In genomic region chr12:107950667-107951179, GRCm38 (mm10) we compare ENCODE assay signal across 11 mouse cellular contexts. TPM values are rescaled to one million over a fixed set of nuclear protein-coding genes. Genes with fewer than 3 reads are reported as not detected.
DNase-seq lines count a peak whose midpoint lies in the region; ATAC-seq lines count a peak whose summit lies in the region.
"Had no signal": no experiment of that assay in that cellular context is flagged by ENCODE, and none has a peak within 500 bp of the region (broad histone marks: within the 10 kb centered on the region; RNA-seq: fewer than 3 reads in every experiment).

No protein-coding gene starts in this region.

- peaks cover 6 to 8% of the 10 kb centered on the region in 2 experiments for H3K4me1 ChIP-seq in heart, embryonic 14.5 days (ENCODE audit: control insufficient read depth in 2 of 2, insufficient read depth in 2 of 2, low read length in 2 of 2)
- peaks cover 22% of the 10 kb centered on the region for H3K4me1 ChIP-seq in heart, embryonic 10.5 days
- peaks cover 84% of the 10 kb centered on the region for H3K4me1 ChIP-seq in embryonic facial prominence, embryonic 13.5 days
- H3K4me1 ChIP-seq in limb, embryonic 12.5 days (replicated peaks) = peaks cover 73% of the 10 kb centered on the region

- H3K27ac ChIP-seq in heart, embryonic 14.5 days (replicated peaks in 1 of 2; ENCODE audit: control insufficient read depth in 1 of 2, insufficient read depth in 1 of 2, low read depth in 2 of 2, low read length in 2 of 2) = no peak overlapping the region
- H3K27ac ChIP-seq in heart, embryonic 10.5 days = no peak overlapping the region
- H3K27ac ChIP-seq in embryonic facial prominence, embryonic 13.5 days = peak overlapping the region; percentile 90
- 0 out of 2 replicates have a peak overlapping the region, but pooled peaks have one; percentile 4 for H3K27ac ChIP-seq in limb, embryonic 12.5 days
- H3K27ac ChIP-seq: lung, embryonic 15.5 days had no signal

- ATAC-seq in heart, embryonic 14.5 days (ENCODE audit: insufficient number of reproducible peaks, insufficient read depth, low FRiP score, low read depth) = no peak
- no peak for ATAC-seq in embryonic facial prominence, embryonic 13.5 days (ENCODE audit: insufficient number of reproducible peaks, insufficient read depth, low FRiP score, low TSS enrichment, low read depth)
- no peak for ATAC-seq in limb, embryonic 12.5 days (ENCODE audit: insufficient number of reproducible peaks, insufficient read depth, low FRiP score, low TSS enrichment, low read depth)

- no peaks in the 10 kb centered on the region for H3K27me3 ChIP-seq in heart, embryonic 14.5 days (ENCODE audit: control insufficient read depth, insufficient read depth, low read length)
- H3K27me3 ChIP-seq in heart, embryonic 10.5 days (ENCODE audit: insufficient read depth, poor library complexity, severe bottlenecking) = 0 out of 2 replicates have a peak, but pooled peaks cover 4% of the 10 kb centered on the region
- no peaks in the 10 kb centered on the region for H3K27me3 ChIP-seq in embryonic facial prominence, embryonic 13.5 days
- H3K27me3 ChIP-seq in limb, embryonic 12.5 days = no peaks in the 10 kb centered on the region
- H3K27me3 ChIP-seq: lung, embryonic 15.5 days had no signal

- DNase-seq in heart, embryonic 10.5 days (ENCODE audit: low spot score) = no peak
- DNase-seq in 3T3-L1 (ENCODE audit: low read depth, low spot score) = peak; percentile 28
- DNase-seq in frontal cortex, postnatal 10 days (ENCODE audit: low spot score in 2 of 2) = no peak
- DNase-seq in T-cell, adult 2 months (ENCODE audit: low spot score) = no peak
- no peak for DNase-seq in embryo, embryonic 11 days
- DNase-seq: heart, adult 11 months; kidney, postnatal 14 days had no signal

- H3K36me3 ChIP-seq in heart, embryonic 14.5 days (ENCODE audit: control insufficient read depth, insufficient read depth, low read length) = no peaks in the 10 kb centered on the region
- no peaks in the 10 kb centered on the region for H3K36me3 ChIP-seq in heart, embryonic 10.5 days
- peaks cover 6% of the 10 kb centered on the region; the same call in 1 of the 2 replicates for H3K36me3 ChIP-seq in embryonic facial prominence, embryonic 13.5 days
- H3K36me3 ChIP-seq in limb, embryonic 12.5 days = 0 out of 2 replicates have a peak, but pooled peaks cover 6% of the 10 kb centered on the region
- H3K36me3 ChIP-seq: lung, embryonic 15.5 days had no signal

- H3K9ac ChIP-seq in heart, embryonic 14.5 days (ENCODE audit: low read length) = no peak overlapping the region
- peak overlapping the region; percentile 55; the same call in 1 of the 2 replicates for H3K9ac ChIP-seq in embryonic facial prominence, embryonic 13.5 days
- 0 out of 2 replicates have a peak overlapping the region, but pooled peaks have one; percentile 12 for H3K9ac ChIP-seq in limb, embryonic 12.5 days (replicated peaks)
- H3K9ac ChIP-seq: lung, embryonic 15.5 days had no signal

- no peaks in the 10 kb centered on the region for H3K9me3 ChIP-seq in heart, embryonic 14.5 days (ENCODE audit: control insufficient read depth, low read length)
- H3K9me3 ChIP-seq in heart, embryonic 10.5 days = no peaks in the 10 kb centered on the region
- H3K9me3 ChIP-seq in embryonic facial prominence, embryonic 13.5 days = no peaks in the 10 kb centered on the region
- H3K9me3 ChIP-seq in limb, embryonic 12.5 days = no peaks in the 10 kb centered on the region
- H3K9me3 ChIP-seq: lung, embryonic 15.5 days had no signal

- 64% methylated on average over 20 of the region's 20 CpGs for WGBS in heart, embryonic 14.5 days
- 70% methylated on average over 20 of the region's 20 CpGs for WGBS in heart, embryonic 10.5 days
- WGBS in embryonic facial prominence, embryonic 13.5 days = 24% methylated on average over 20 of the region's 20 CpGs
- WGBS in limb, embryonic 12.5 days = 55% methylated on average over 20 of the region's 20 CpGs

- no peak overlapping the region for H3K4me3 ChIP-seq in heart, embryonic 14.5 days (ENCODE audit: control insufficient read depth in 1 of 2, insufficient read depth in 1 of 2, low read depth in 1 of 2, low read length in 2 of 2)
- H3K4me3 ChIP-seq in heart, embryonic 10.5 days = no peak overlapping the region
- 0 out of 2 replicates have a peak overlapping the region, but pooled peaks have one; percentile 13 for H3K4me3 ChIP-seq in embryonic facial prominence, embryonic 13.5 days
- H3K4me3 ChIP-seq in limb, embryonic 12.5 days (replicated peaks) = no peak overlapping the region
- H3K4me3 ChIP-seq: lung, embryonic 15.5 days had no signal

- H3K4me2 ChIP-seq in heart, embryonic 14.5 days (ENCODE audit: low read length) = peak overlapping the region; percentile 25
- H3K4me2 ChIP-seq in embryonic facial prominence, embryonic 13.5 days = peak overlapping the region; percentile 50
- H3K4me2 ChIP-seq in limb, embryonic 12.5 days = peak overlapping the region; percentile 55; the same call in 1 of the 2 replicates
- H3K4me2 ChIP-seq: lung, embryonic 15.5 days had no signal

RNA-seq across cellular contexts. Expression of gene Bcl11b, which starts 52.7 kb away (rescaled TPM):
- 4.4 TPM in 2 replicates for polyA plus RNA-seq in heart, embryonic 14.5 days (2014; fragmentation: Nextera tagmentation; extraction: Ambion mirVana)
- 3.1 and 3.3 TPM in 2 replicates for polyA plus RNA-seq in heart, embryonic 10.5 days (2016; fragmentation: Nextera tagmentation; extraction: Ambion mirVana)
- polyA plus RNA-seq in embryonic facial prominence, embryonic 13.5 days (2015; fragmentation: Nextera tagmentation; extraction: Ambion mirVana) = 35.7 and 40.6 TPM in 2 replicates
- 19.6 and 19.9 TPM in 2 replicates for polyA plus RNA-seq in limb, embryonic 12.5 days (2016; fragmentation: Nextera tagmentation; extraction: Ambion mirVana)

Comparison
In these comparisons a context has a peak if more than half of its experiments do, and no peak if none do; other contexts are left out.
1. H3K27ac ChIP-seq: peak in embryonic facial prominence, embryonic 13.5 days (single experiment) and limb, embryonic 12.5 days (single experiment); none in heart, embryonic 14.5 days (0 of 2) and heart, embryonic 10.5 days (single experiment).
2. Peak in every context shown above with its lines, with median percentiles within 50 percentile points of each other: H3K4me2 ChIP-seq.